Mouse (Mus musculus) limb, embryonic 12.5 days (tissue): ENCODE measurements around the gene Fmo1. TPM values are rescaled to one million over a fixed set of nuclear protein-coding genes. Genes with fewer than 3 reads are reported as not detected.

Experiments used
- ATAC-seq: fragments of 200-750 bp; cut with Nextera tagmentation; 2 replicates; pipeline ENCODE4 v1.8.0; 2017; ENCODE audit warnings: low read depth, moderate TSS enrichment; ENCODE audit not compliant: insufficient number of reproducible peaks, insufficient read depth, low FRiP score, low TSS enrichment
- H3K27ac ChIP-seq: fragments of 300-500 bp; sonication (generic); 2 replicates; pipeline ENCODE4 v1.5.1; 2016; ENCODE audit warnings: mild to moderate bottlenecking, moderate library complexity
- H3K27me3 ChIP-seq: fragments of 300-500 bp; sonication (generic); 2 replicates; pipeline ENCODE4 v1.6.1; 2016; ENCODE audit warnings: mild to moderate bottlenecking, moderate library complexity
- H3K36me3 ChIP-seq: fragments of 300-500 bp; sonication (generic); 2 replicates; pipeline ENCODE4 v1.6.1; 2016; ENCODE audit warnings: mild to moderate bottlenecking, moderate library complexity
- H3K4me1 ChIP-seq: fragments of 300-500 bp; sonication (generic); replicated peaks from 2 replicates; pipeline ENCODE4 v1.6.1; 2016
- H3K4me2 ChIP-seq: fragments of 300-500 bp; sonication (generic); 2 replicates; pipeline ENCODE4 v1.6.1; 2016; ENCODE audit warnings: mild to moderate bottlenecking, moderate library complexity
- H3K4me3 ChIP-seq: fragments of 300-500 bp; sonication (generic); replicated peaks from 2 replicates; pipeline ENCODE4 v1.5.1; 2016; ENCODE audit warnings: mild to moderate bottlenecking
- H3K9ac ChIP-seq: fragments of 300-500 bp; sonication (generic); replicated peaks from 2 replicates; pipeline ENCODE4 v1.6.1; 2016; ENCODE audit warnings: mild to moderate bottlenecking, moderate library complexity
- H3K9me3 ChIP-seq: fragments of 300-500 bp; sonication (generic); 2 replicates; pipeline ENCODE4 v1.6.1; 2016; ENCODE audit warnings: mild to moderate bottlenecking, moderate library complexity
- WGBS: fragments of 180-500 bp; shearing (Covaris S2); methylation state at CpG from one replicate; pipeline ENCODE4 v1.1.7; 2016; 5-methylcytosine and 5-hydroxymethylcytosine counted together
- polyA plus RNA-seq: library from polyadenylated mRNA; unstranded; fragments of >200 nt; fragmentation: Nextera tagmentation; extraction: Ambion mirVana; gene quantifications from 2 replicates; pipeline ENCODE4 v1.2.1, GENCODE M21; 2016

The Fmo1 gene
- polyA plus RNA-seq, 1 experiment from 2014 or later, result 4.7 TPM

GRCm38 (mm10) chr1:162859996-162860605 lies 6.3 kb downstream of the Fmo1 start:
- Histone ChIP-seq H3K4me3 (no peak overlapping the region), H3K27ac (0 out of 2 replicates have a peak overlapping the region, but pooled peaks have one; percentile 25), H3K9me3 (no peaks in the 10 kb centered on the region), H3K36me3 (no peaks in the 10 kb centered on the region), H3K4me1 (peaks cover 40% of the 10 kb centered on the region), H3K27me3 (no peaks in the 10 kb centered on the region), H3K9ac (no peak overlapping the region), H3K4me2 (no peak overlapping the region)
- ATAC-seq, result no peak
- 77% methylated on average over 9 of the region's 9 CpGs for WGBS

- Histone ChIP-seq H3K4me3 (no peak overlapping the region), H3K27me3 (no peaks in the 10 kb centered on the region), H3K27ac (0 out of 2 replicates have a peak overlapping the region, but pooled peaks have one; percentile 25), H3K9me3 (no peaks in the 10 kb centered on the region), H3K36me3 (no peaks in the 10 kb centered on the region), H3K4me2 (no peak overlapping the region), H3K9ac (no peak overlapping the region), H3K4me1 (peaks cover 36% of the 10 kb centered on the region)
- ATAC-seq, result no peak
- 50% methylated on average over 10 of the region's 10 CpGs for WGBS
Observed at GRCm38 (mm10) chr1:162859545-162859976, 6.8 kb downstream of the Fmo1 start.

- 0 out of 2 replicates have a peak overlapping the region, but pooled peaks have one; percentile 31 for H3K9ac ChIP-seq
- H3K4me1 ChIP-seq, result peaks cover 37% of the 10 kb centered on the region
- peak overlapping the region; percentile 69 for H3K27ac ChIP-seq
- peak overlapping the region; percentile 17; the same call in 1 of the 2 replicates for H3K4me2 ChIP-seq
- H3K27me3 ChIP-seq, result no peaks in the 10 kb centered on the region
- no peaks in the 10 kb centered on the region for H3K36me3 ChIP-seq
- 79% methylated on average over 12 of the region's 12 CpGs for WGBS
- H3K9me3 ChIP-seq, result no peaks in the 10 kb centered on the region
- no peak for ATAC-seq
- H3K4me3 ChIP-seq, result no peak overlapping the region
Observed at GRCm38 (mm10) chr1:162858748-162859130, 7.7 kb downstream of the Fmo1 start.

- H3K9me3 ChIP-seq, result no peaks in the 10 kb centered on the region
- H3K36me3 ChIP-seq, result no peaks in the 10 kb centered on the region
- no peaks in the 10 kb centered on the region for H3K27me3 ChIP-seq
- H3K4me1 ChIP-seq, result peaks cover 43% of the 10 kb centered on the region
- no peak overlapping the region for H3K9ac ChIP-seq
- no peak overlapping the region for H3K4me3 ChIP-seq
- ATAC-seq, result no peak
- peak overlapping the region; percentile 69 for H3K27ac ChIP-seq
- peak overlapping the region; percentile 17; the same call in 1 of the 2 replicates for H3K4me2 ChIP-seq
- 67% methylated on average over 17 of the region's 18 CpGs for WGBS
Observed at GRCm38 (mm10) chr1:162857766-162858747, 8.4 kb downstream of the Fmo1 start.

GRCm38 (mm10) chr1:162853812-162854482 lies 12.5 kb downstream of the Fmo1 start:
- no peaks in the 10 kb centered on the region for H3K36me3 ChIP-seq
- no peak overlapping the region for H3K4me3 ChIP-seq
- ATAC-seq, result no peak
- H3K9me3 ChIP-seq, result no peaks in the 10 kb centered on the region
- WGBS, result 74% methylated on average over 3 of the region's 3 CpGs
- H3K27me3 ChIP-seq, result no peaks in the 10 kb centered on the region
- no peak overlapping the region for H3K9ac ChIP-seq
- H3K4me2 ChIP-seq, result no peak overlapping the region
- H3K27ac ChIP-seq, result no peak overlapping the region
- peaks cover 23% of the 10 kb centered on the region for H3K4me1 ChIP-seq

- ATAC-seq, result no peak
- H3K4me1 ChIP-seq, result no peaks in the 10 kb centered on the region
- no peak overlapping the region for H3K9ac ChIP-seq
- WGBS, result 98% methylated on average over 6 of the region's 6 CpGs
- no peak overlapping the region for H3K4me2 ChIP-seq
- no peaks in the 10 kb centered on the region for H3K36me3 ChIP-seq
- H3K9me3 ChIP-seq, result no peaks in the 10 kb centered on the region
- H3K27ac ChIP-seq, result no peak overlapping the region
- no peaks in the 10 kb centered on the region for H3K27me3 ChIP-seq
- H3K4me3 ChIP-seq, result no peak overlapping the region
Observed at GRCm38 (mm10) chr1:162847554-162847953, 18.9 kb downstream of the Fmo1 start.

- no peak for ATAC-seq
- 94% methylated on average over 9 of the region's 9 CpGs for WGBS
Observed at GRCm38 (mm10) chr1:162840211-162840610, 26.2 kb downstream of the Fmo1 start.

GRCm38 (mm10) chr1:162838976-162839375 lies 27.4 kb downstream of the Fmo1 start:
- ATAC-seq, result no peak
- Histone ChIP-seq H3K9ac (no peak overlapping the region), H3K27ac (no peak overlapping the region), H3K36me3 (no peaks in the 10 kb centered on the region), H3K27me3 (no peaks in the 10 kb centered on the region), H3K4me2 (no peak overlapping the region), H3K9me3 (no peaks in the 10 kb centered on the region), H3K4me3 (no peak overlapping the region), H3K4me1 (no peaks in the 10 kb centered on the region)
- WGBS, result 93% methylated on average over 6 of the region's 6 CpGs

More at GRCm38 (mm10) chr1:162840211-162840610, 26.2 kb downstream of the Fmo1 start:
- H3K4me1 ChIP-seq, result no peaks in the 10 kb centered on the region
- H3K36me3 ChIP-seq, result no peaks in the 10 kb centered on the region
- no peak overlapping the region for H3K9ac ChIP-seq
- no peak overlapping the region for H3K27ac ChIP-seq
- H3K9me3 ChIP-seq, result no peaks in the 10 kb centered on the region
- no peak overlapping the region for H3K4me2 ChIP-seq
- H3K27me3 ChIP-seq, result no peaks in the 10 kb centered on the region
- no peak overlapping the region for H3K4me3 ChIP-seq

- WGBS, result 55% methylated on average over 5 of the region's 5 CpGs
- Histone ChIP-seq H3K36me3 (no peaks in the 10 kb centered on the region), H3K9ac (no peak overlapping the region), H3K27me3 (no peaks in the 10 kb centered on the region), H3K4me3 (no peak overlapping the region), H3K4me2 (no peak overlapping the region), H3K9me3 (no peaks in the 10 kb centered on the region), H3K4me1 (peaks cover 12% of the 10 kb centered on the region; the same call in 1 of the 2 replicates), H3K27ac (no peak overlapping the region)
- no peak for ATAC-seq
Observed at GRCm38 (mm10) chr1:162834342-162834741, 32.1 kb downstream of the Fmo1 start.

- peak overlapping the region; percentile 42 for H3K4me2 ChIP-seq
- peaks cover 12% of the 10 kb centered on the region; the same call in 1 of the 2 replicates for H3K4me1 ChIP-seq
- no peaks in the 10 kb centered on the region for H3K36me3 ChIP-seq
- H3K9ac ChIP-seq, result no peak overlapping the region
- H3K9me3 ChIP-seq, result no peaks in the 10 kb centered on the region
- WGBS, result 59% methylated on average over 5 of the region's 5 CpGs
- ATAC-seq, result no peak
- no peaks in the 10 kb centered on the region for H3K27me3 ChIP-seq
- 0 out of 2 replicates have a peak overlapping the region, but pooled peaks have one; percentile 9 for H3K4me3 ChIP-seq
- H3K27ac ChIP-seq, result peak overlapping the region; percentile 84; the same call in 1 of the 2 replicates
Observed at GRCm38 (mm10) chr1:162832574-162832953, 33.8 kb downstream of the Fmo1 start.
